Mouse (Mus musculus) MEL (cell line): ENCODE measurements around the gene Pde10a. TPM values are rescaled to one million over a fixed set of nuclear protein-coding genes. Genes with fewer than 3 reads are reported as not detected.

ENCODE experiments used
- DNase-seq: peaks from one replicate; pipeline ENCODE4 v3.0.0; 2011; ENCODE audit warnings: low read depth, low spot score
- H3K27ac ChIP-seq: 2 replicates; pipeline ENCODE4 v1.5.1; 2012; ENCODE audit warnings: low read depth, mild to moderate bottlenecking, control low read depth, low read length, moderate library complexity; ENCODE audit not compliant: control insufficient read depth
- H3K27me3 ChIP-seq, 2 experiments: fragments of 150-350 bp in 1 of 2; sonication (generic) in 1 of 2; 2 replicates each; pipeline ENCODE4 v1.6.1; 2012; ENCODE audit warnings: low read length in 2 of 2, mild to moderate bottlenecking in 2 of 2, improper control_type of control experiment in 1 of 2, moderate library complexity in 1 of 2; ENCODE audit not compliant: insufficient read depth in 2 of 2, control insufficient read depth in 1 of 2
- H3K36me3 ChIP-seq, 2 experiments: 2 replicates each; pipeline ENCODE4 v1.6.1; 2012 to 2014; ENCODE audit warnings: low read length in 2 of 2, improper control_type of control experiment in 1 of 2, inconsistent platforms in 1 of 2, mild to moderate bottlenecking in 1 of 2; ENCODE audit not compliant: insufficient read depth in 2 of 2, control insufficient read depth in 1 of 2
- H3K4me1 ChIP-seq, 2 experiments: fragments of 150-350 bp in 1 of 2; sonication (generic) in 1 of 2; 2 replicates each; pipeline ENCODE4 v1.6.1; 2012; ENCODE audit warnings: low read length in 2 of 2, improper control_type of control experiment in 1 of 2, mild to moderate bottlenecking in 1 of 2; ENCODE audit not compliant: insufficient read depth in 2 of 2, control insufficient read depth in 1 of 2
- H3K4me3 ChIP-seq, 2 experiments: fragments of 150-350 bp in 1 of 2; sonication (generic) in 1 of 2; 2 replicates each; pipeline ENCODE4 v1.5.1; 2012; ENCODE audit warnings: low read depth in 2 of 2, low read length in 2 of 2, mild to moderate bottlenecking in 2 of 2, moderate library complexity in 2 of 2, control low read depth in 1 of 2, improper control_type of control experiment in 1 of 2; ENCODE audit not compliant: control insufficient read depth in 1 of 2, insufficient read depth in 1 of 2
- H3K79me2 ChIP-seq: 2 replicates; pipeline ENCODE4 v1.6.1; 2012; ENCODE audit warnings: mild to moderate bottlenecking, low read length, moderate library complexity; ENCODE audit not compliant: control insufficient read depth, poor library complexity, insufficient read depth
- H3K9ac ChIP-seq: 2 replicates; pipeline ENCODE4 v1.6.1; 2012; ENCODE audit warnings: low read depth, mild to moderate bottlenecking, control low read depth, low read length, moderate library complexity; ENCODE audit not compliant: control insufficient read depth, poor library complexity, severe bottlenecking
- H3K9me3 ChIP-seq: fragments of 150-350 bp; sonication (generic); replicated peaks from 2 replicates; pipeline ENCODE4 v1.6.1; 2012; ENCODE audit warnings: mild to moderate bottlenecking, low read length, improper control_type of control experiment, moderate library complexity; ENCODE audit not compliant: insufficient read depth
- BHLHE40 ChIP-seq: IDR thresholded peaks from 2 replicates; pipeline ENCODE4 v1.6.1; 2012; ENCODE audit warnings: low read depth, mild to moderate bottlenecking, inconsistent platforms, low read length, improper control_type of control experiment, borderline replicate concordance
- CHD2 ChIP-seq: IDR thresholded peaks from 2 replicates; pipeline ENCODE4 v1.6.1; 2011; ENCODE audit warnings: low read length, improper control_type of control experiment
- E2F4 ChIP-seq: IDR thresholded peaks from 2 replicates; pipeline ENCODE4 v1.6.1; 2011; ENCODE audit warnings: low read depth, low read length, improper control_type of control experiment, borderline replicate concordance
- ELF1 ChIP-seq: IDR thresholded peaks from 2 replicates; pipeline ENCODE4 v1.6.1; 2014; ENCODE audit warnings: low read depth, mild to moderate bottlenecking, inconsistent platforms, low read length, improper control_type of control experiment, moderate library complexity
- EP300 ChIP-seq, 2 experiments: IDR thresholded peaks; 2 replicates each; pipeline ENCODE4 v1.6.1; 2011; ENCODE audit warnings: improper control_type of control experiment in 2 of 2, low read length in 2 of 2, low read depth in 1 of 2, mild to moderate bottlenecking in 1 of 2
- ETS1 ChIP-seq: IDR thresholded peaks from 2 replicates; pipeline ENCODE4 v1.6.1; 2012; ENCODE audit warnings: low read depth, mild to moderate bottlenecking, inconsistent platforms, low read length, improper control_type of control experiment, moderate library complexity
- GABPA ChIP-seq: IDR thresholded peaks from 2 replicates; pipeline ENCODE4 v1.6.1; 2012; ENCODE audit warnings: low read depth, mild to moderate bottlenecking, inconsistent platforms, low read length, improper control_type of control experiment, moderate library complexity
- JUND ChIP-seq: IDR thresholded peaks from 2 replicates; pipeline ENCODE4 v1.6.1; 2011; ENCODE audit warnings: low read depth, mild to moderate bottlenecking, improper control_type of control experiment, low read length
- MAFK ChIP-seq: IDR thresholded peaks from 2 replicates; pipeline ENCODE4 v1.6.1; 2011; ENCODE audit warnings: low read depth, mild to moderate bottlenecking, low read length, improper control_type of control experiment, borderline replicate concordance
- MAZ ChIP-seq: IDR thresholded peaks from 2 replicates; pipeline ENCODE4 v1.6.1; 2012; ENCODE audit warnings: low read depth, mild to moderate bottlenecking, inconsistent platforms, low read length, improper control_type of control experiment
- MEF2A ChIP-seq: IDR thresholded peaks from 2 replicates; pipeline ENCODE4 v1.6.1; 2014; ENCODE audit warnings: low read depth, mild to moderate bottlenecking, inconsistent platforms, low read length, improper control_type of control experiment; ENCODE audit not compliant: poor library complexity, insufficient replicate concordance, severe bottlenecking; ENCODE audit errors: extremely low read depth
- MXI1 ChIP-seq: IDR thresholded peaks from 2 replicates; pipeline ENCODE4 v1.6.1; 2011; ENCODE audit warnings: mild to moderate bottlenecking, low read depth, low read length, improper control_type of control experiment
- MYC ChIP-seq: IDR thresholded peaks from 2 replicates; pipeline ENCODE4 v1.6.1; 2011; ENCODE audit warnings: low read depth, mild to moderate bottlenecking, low read length, improper control_type of control experiment, moderate library complexity
- NELFE ChIP-seq: IDR thresholded peaks from 2 replicates; pipeline ENCODE4 v1.6.1; 2011; ENCODE audit warnings: low read depth, low read length, improper control_type of control experiment
- POLR2A ChIP-seq, 2 experiments: IDR thresholded peaks; 2 replicates each; pipeline ENCODE4 v1.6.1; 2011 to 2012; ENCODE audit warnings: low read length in 2 of 2, mild to moderate bottlenecking in 2 of 2, control low read depth in 1 of 2, improper control_type of control experiment in 1 of 2, low read depth in 1 of 2, moderate library complexity in 1 of 2; ENCODE audit not compliant: control insufficient read depth in 1 of 2, insufficient read depth in 1 of 2, poor library complexity in 1 of 2
- POLR2AphosphoS2 ChIP-seq: IDR thresholded peaks from 2 replicates; pipeline ENCODE4 v1.6.1; 2011; ENCODE audit warnings: low read length, improper control_type of control experiment
- POLR2AphosphoS5 ChIP-seq: IDR thresholded peaks from 2 replicates; pipeline ENCODE4 v1.6.1; 2012; ENCODE audit warnings: low read depth, borderline replicate concordance, mild to moderate bottlenecking, inconsistent platforms, low read length, moderate library complexity, mixed read lengths
- RCOR1 ChIP-seq: IDR thresholded peaks from 2 replicates; pipeline ENCODE4 v1.6.1; 2012; ENCODE audit warnings: low read depth, mild to moderate bottlenecking, inconsistent platforms, low read length, improper control_type of control experiment
- SIN3A ChIP-seq: IDR thresholded peaks from 2 replicates; pipeline ENCODE4 v1.6.1; 2012; ENCODE audit warnings: low read length, improper control_type of control experiment, inconsistent platforms
- UBTF ChIP-seq: IDR thresholded peaks from 2 replicates; pipeline ENCODE4 v1.6.1; 2012; ENCODE audit warnings: low read depth, mild to moderate bottlenecking, inconsistent platforms, low read length, improper control_type of control experiment, moderate library complexity, borderline replicate concordance; ENCODE audit not compliant: insufficient read depth
- USF2 ChIP-seq, 2 experiments: IDR thresholded peaks; 2 replicates each; pipeline ENCODE4 v1.6.1; 2011 to 2012; ENCODE audit warnings: improper control_type of control experiment in 2 of 2, low read length in 2 of 2, borderline replicate concordance in 1 of 2, inconsistent platforms in 1 of 2, low read depth in 1 of 2, mild to moderate bottlenecking in 1 of 2; ENCODE audit not compliant: insufficient read depth in 1 of 2
- ZMIZ1 ChIP-seq: IDR thresholded peaks from 2 replicates; pipeline ENCODE4 v1.6.1; 2012; ENCODE audit warnings: low read depth, mild to moderate bottlenecking, inconsistent platforms, low read length, improper control_type of control experiment, moderate library complexity
- ZNF384 ChIP-seq: IDR thresholded peaks from 2 replicates; pipeline ENCODE4 v1.6.1; 2012; ENCODE audit warnings: low read depth, mild to moderate bottlenecking, inconsistent platforms, low read length, improper control_type of control experiment
- polyA plus RNA-seq, 2 experiments: library from polyadenylated mRNA; stranded (reverse) in 1 of 2; unstranded in 1 of 2; fragments of >175 nt in 1 of 2; fragments of >200 nt in 1 of 2; gene quantifications; 2 replicates each; pipeline versions ENCODE4 v1.2.1 to v1.2.4; 2012; ENCODE audit warnings: low replicate concordance in 2 of 2, low read depth in 1 of 2; ENCODE audit not compliant: insufficient read length in 2 of 2, insufficient read depth in 1 of 2, missing spikeins in 1 of 2
- total RNA-seq: library from RNA; depleted of rRNA; stranded (reverse); fragments of 300-350 nt; gene quantifications from 2 replicates; pipeline ENCODE4 v1.2.3, GENCODE M21; 2012

Gene Pde10a
- total and polyA plus RNA-seq, 3 experiments, result 3.1 to 6.9 TPM; not detected in 1

GRCm38 (mm10) chr17:8802161-8802888, 277.2 kb downstream of the Pde10a start:
- Histone ChIP-seq H3K9ac (no peak overlapping the region), H3K4me1 (peaks cover 2 to 8% of the 10 kb centered on the region in 2 experiments), H3K36me3 (peaks cover 0 to 5% of the 10 kb centered on the region in 2 experiments; a peak in 2 of 4 replicates), H3K27ac (no peak overlapping the region), H3K79me2 (no peaks in the 10 kb centered on the region), H3K4me3 (no peak overlapping the region), H3K27me3 (no peaks in the 10 kb centered on the region), H3K9me3 (no peaks in the 10 kb centered on the region)
- no peak for TF ChIP-seq POLR2AphosphoS2
- no peak for TF ChIP-seq RCOR1
- TF ChIP-seq BHLHE40, result no peak
- TF ChIP-seq MAFK, result no peak
- no peak for TF ChIP-seq MEF2A
- no peak for TF ChIP-seq CHD2
- no peak for TF ChIP-seq MXI1
- DNase-seq, result no peak

DNA sequence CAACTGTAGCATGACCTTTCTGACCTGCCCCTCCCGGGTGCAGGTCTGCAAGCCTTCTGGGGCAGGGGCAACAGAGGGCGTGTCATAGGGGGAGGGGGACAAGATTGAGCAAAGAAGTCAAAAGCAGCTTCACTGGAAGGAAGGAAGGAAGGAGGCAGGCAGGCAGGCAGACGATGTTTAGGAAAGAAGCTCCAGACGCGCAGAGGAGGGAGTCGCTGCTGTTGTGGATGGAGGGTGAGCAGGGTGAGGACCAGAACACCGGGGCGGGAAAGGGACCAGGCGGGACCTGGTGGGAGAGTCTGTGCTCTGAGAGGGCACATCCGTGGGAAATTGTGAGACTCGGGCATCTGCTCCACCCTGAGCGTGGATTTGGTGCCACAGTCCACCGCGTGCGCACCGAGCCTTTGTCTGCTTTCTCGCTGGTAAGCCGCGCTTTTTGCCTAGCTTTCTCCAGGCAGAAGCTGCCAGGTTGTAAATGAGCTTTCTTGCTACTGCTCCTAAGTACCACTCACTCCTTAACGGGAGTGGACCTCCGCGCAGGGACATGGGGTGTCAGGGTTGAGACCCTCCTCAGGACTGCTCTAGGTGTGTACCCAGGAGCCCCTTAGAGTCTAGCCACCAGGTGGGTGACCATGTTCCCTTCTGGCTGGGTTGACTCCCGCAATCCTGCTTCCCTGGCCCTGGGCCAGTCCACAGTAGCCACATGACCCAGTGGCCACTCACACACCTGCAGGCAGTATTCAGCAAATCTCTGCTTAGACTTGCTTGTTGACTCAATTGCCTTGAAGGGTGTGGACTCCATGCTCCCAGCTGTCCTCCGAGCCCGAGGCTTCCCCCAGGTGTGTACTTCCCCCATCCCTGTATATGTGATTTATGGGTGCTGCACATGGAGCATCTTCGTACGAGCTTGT, 278.0 kb downstream of the Pde10a start:
- H3K4me3 ChIP-seq, result no peak overlapping the region
- H3K4me1 ChIP-seq, result peaks cover 0 to 5% of the 10 kb centered on the region in 2 experiments; a peak in 1 of 4 replicates
- no peak overlapping the region for H3K27ac ChIP-seq
- no peaks in the 10 kb centered on the region for H3K27me3 ChIP-seq
- DNase-seq, result no peak
- H3K9me3 ChIP-seq, result no peaks in the 10 kb centered on the region
- H3K79me2 ChIP-seq, result no peaks in the 10 kb centered on the region
- peaks cover 0 to 3% of the 10 kb centered on the region in 2 experiments; a peak in 2 of 4 replicates for H3K36me3 ChIP-seq
- no peak for TF ChIP-seq MEF2A
- TF ChIP-seq ZNF384, result no peak
- TF ChIP-seq ZMIZ1, result no peak
- no peak for TF ChIP-seq ETS1
- TF ChIP-seq MYC, result no peak
- no peak for TF ChIP-seq POLR2AphosphoS5
- no peak for TF ChIP-seq RCOR1
- TF ChIP-seq USF2 (IDR thresholded peaks at IDR 0.05; ENCODE audit: borderline replicate concordance in 1 of 2, insufficient read depth in 1 of 2, low read depth in 1 of 2, low read length in 2 of 2), result no peak
- no peak for TF ChIP-seq GABPA
- no peak for TF ChIP-seq NELFE
- no peak for TF ChIP-seq ELF1
- TF ChIP-seq SIN3A, result no peak
- TF ChIP-seq JUND, result no peak
- TF ChIP-seq UBTF, result no peak
- TF ChIP-seq E2F4, result no peak
- TF ChIP-seq EP300 (IDR thresholded peaks at IDR 0.05; ENCODE audit: low read depth in 1 of 2, low read length in 2 of 2), result no peak
- no peak for TF ChIP-seq MAZ
- no peak for TF ChIP-seq POLR2A (IDR thresholded peaks at IDR 0.05; ENCODE audit: control insufficient read depth in 1 of 2, insufficient read depth in 1 of 2, low read depth in 1 of 2, low read length in 2 of 2, poor library complexity in 1 of 2)
- TF ChIP-seq, all 39 proteins: peak for 0
- H3K9ac ChIP-seq, result no peak overlapping the region
